Mouse (Mus musculus): Measurements from ENCODE around the gene Olfr644.

- TF ChIP-seq CTCF (IDR thresholded peaks at IDR 0.05; ENCODE audit: insufficient read depth, low read depth, low read length) = no peak
- no peak for TF ChIP-seq POLR2A (IDR thresholded peaks at IDR 0.05; ENCODE audit: insufficient read depth, low read depth, low read length)
These were observed 13.7 kb upstream of the Olfr644 start, which contains the start of gene Olfr645 for GRCm38 (mm10) chr7:104085365-104085764.

Measured in olfactory bulb, adult 2 months (tissue).